In the genomic region with DNA sequence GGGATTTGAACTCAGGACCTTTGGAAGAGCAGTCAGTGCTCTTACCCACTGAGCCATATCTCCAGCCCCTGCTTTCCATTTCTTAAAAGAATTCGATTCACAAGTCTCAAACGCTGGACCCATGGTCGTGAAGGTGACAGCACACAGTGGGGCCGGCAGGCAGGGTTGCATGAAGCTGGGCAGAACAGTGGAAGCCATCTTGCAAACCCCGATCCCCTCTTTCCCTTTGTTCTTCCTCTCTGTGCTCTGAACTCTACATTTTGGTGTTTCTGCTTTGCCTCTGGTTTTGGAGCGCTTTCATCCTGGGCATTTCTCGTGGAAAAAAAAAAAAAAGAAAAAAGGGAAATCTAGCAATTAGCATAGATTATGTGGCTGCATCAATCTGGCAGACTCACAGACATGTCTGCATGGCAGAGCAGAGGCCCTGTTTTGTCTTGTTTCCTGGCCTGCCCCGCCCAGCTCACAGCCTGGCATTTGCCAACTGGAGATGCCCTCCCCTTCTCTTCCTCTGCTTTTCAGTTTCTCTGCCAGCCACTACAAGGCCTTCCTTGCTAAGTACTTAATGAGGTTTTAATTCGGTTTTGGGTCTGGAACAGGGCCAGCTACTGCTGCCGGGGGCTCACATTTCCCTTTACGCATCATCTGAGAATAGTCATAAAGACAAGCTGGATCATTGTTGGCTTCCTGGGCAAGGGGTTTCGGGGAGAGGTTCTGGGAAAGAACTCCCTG, we compare ENCODE assay signal across 8 mouse cellular contexts. TPM values are rescaled to one million over a fixed set of nuclear protein-coding genes. Genes with fewer than 3 reads are reported as not detected.
DNase-seq lines count a peak whose midpoint lies in the region; ATAC-seq and TF ChIP-seq lines count a peak whose summit lies in the region.

No protein-coding gene starts in this region.

- peak overlapping the region; percentile 88 for H3K27ac ChIP-seq in forebrain, embryonic 14.5 days (ENCODE audit: low read depth, low read length)
- H3K27ac ChIP-seq in neural tube, embryonic 13.5 days (replicated peaks), result peak overlapping the region; percentile 79
- H3K27ac ChIP-seq in thymus, adult 2 months (ENCODE audit: control insufficient read depth, insufficient read depth, low read length), result no peak overlapping the region

- TF ChIP-seq POLR2A in thymus, adult 2 months (IDR thresholded peaks at IDR 0.05; ENCODE audit: control insufficient read depth, extremely low read depth, insufficient read depth, low read length, poor library complexity), result no peak

- peaks cover 22% of the 10 kb centered on the region for H3K36me3 ChIP-seq in forebrain, embryonic 14.5 days (ENCODE audit: control insufficient read depth, insufficient read depth, low read length)
- peaks cover 25% of the 10 kb centered on the region for H3K36me3 ChIP-seq in neural tube, embryonic 13.5 days
- no peaks in the 10 kb centered on the region for H3K36me3 ChIP-seq in thymus, adult 2 months (ENCODE audit: control insufficient read depth, insufficient read depth, low read length)

- no peaks in the 10 kb centered on the region for H3K27me3 ChIP-seq in forebrain, embryonic 14.5 days (replicated peaks; ENCODE audit: control insufficient read depth, insufficient read depth, low read length)
- no peaks in the 10 kb centered on the region for H3K27me3 ChIP-seq in neural tube, embryonic 13.5 days
- H3K27me3 ChIP-seq in thymus, adult 2 months (ENCODE audit: control insufficient read depth, insufficient read depth, low read length), result no peaks in the 10 kb centered on the region

- ATAC-seq in forebrain, embryonic 14.5 days, result peak; percentile 94
- peak; percentile 87 for ATAC-seq in neural tube, embryonic 13.5 days (ENCODE audit: low read depth)

- H3K4me2 ChIP-seq in forebrain, embryonic 14.5 days (ENCODE audit: low read length), result peak overlapping the region; percentile 1; the same call in 1 of the 2 replicates
- H3K4me2 ChIP-seq in neural tube, embryonic 13.5 days, result no peak overlapping the region

- peaks cover 24% of the 10 kb centered on the region for H3K4me1 ChIP-seq in forebrain, embryonic 14.5 days (ENCODE audit: control insufficient read depth, insufficient read depth, low read length)
- peaks cover 45% of the 10 kb centered on the region for H3K4me1 ChIP-seq in neural tube, embryonic 13.5 days (replicated peaks)
- H3K4me1 ChIP-seq in thymus, adult 2 months (replicated peaks; ENCODE audit: control insufficient read depth, insufficient read depth, low read length), result no peaks in the 10 kb centered on the region

- DNase-seq in adrenal gland, adult 2 months, result peak; percentile 31
- DNase-seq in adrenal gland, postnatal 4 days (ENCODE audit: low spot score in 2 of 2), result no peak
- DNase-seq in left cerebral cortex, postnatal 4 days, result peak; percentile 83
- DNase-seq in left cerebral cortex, postnatal 25 days (ENCODE audit: low spot score in 2 of 2), result no peak
- DNase-seq in forebrain, embryonic 14.5 days (ENCODE audit: low spot score), result peak; percentile 97
- no peak for DNase-seq in gastrocnemius, adult 8-10 months (ENCODE audit: low spot score in 2 of 2)
- DNase-seq in thymus, adult 2 months, result no peak

- no peak overlapping the region for H3K4me3 ChIP-seq in forebrain, embryonic 14.5 days (ENCODE audit: low read depth, low read length)
- no peak overlapping the region for H3K4me3 ChIP-seq in neural tube, embryonic 13.5 days
- H3K4me3 ChIP-seq in thymus, adult 2 months (ENCODE audit: control insufficient read depth, insufficient read depth, low read length), result no peak overlapping the region

- intact Hi-C loops in left cerebral cortex, postnatal 4 days (cut with DNase I), result no loop called here
- intact Hi-C loops in left cerebral cortex, postnatal 25 days (cut with DNase I), result no loop called here

- no peak for TF ChIP-seq CTCF in thymus, adult 2 months (IDR thresholded peaks at IDR 0.05; ENCODE audit: borderline replicate concordance, control insufficient read depth, extremely low read depth, insufficient read depth, low read length, poor library complexity)

- H3K9me3 ChIP-seq in forebrain, embryonic 14.5 days (replicated peaks; ENCODE audit: control insufficient read depth, low read length), result no peaks in the 10 kb centered on the region
- H3K9me3 ChIP-seq in neural tube, embryonic 13.5 days, result no peaks in the 10 kb centered on the region

- 22% methylated on average over 12 of the region's 12 CpGs for WGBS in forebrain, embryonic 14.5 days
- 54% methylated on average over 12 of the region's 12 CpGs for WGBS in neural tube, embryonic 13.5 days
- WGBS in thymus, adult 2 months, result 75% methylated on average over 12 of the region's 12 CpGs

- no peak overlapping the region for H3K9ac ChIP-seq in forebrain, embryonic 14.5 days (ENCODE audit: low read length)
- H3K9ac ChIP-seq in neural tube, embryonic 13.5 days, result no peak overlapping the region

RNA-seq across cellular contexts. Expression of gene Map1b, which starts 57.5 kb away (rescaled TPM):
- total RNA-seq in adrenal gland, adult 2 months (2021), result 100 to 1,000 TPM; 107 to 110 TPM
- 2.4 and 4.0 TPM in 2 replicates for polyA plus RNA-seq in adrenal gland, adult 2 months (2012; rRNA removed)
- 100 to 1,000 TPM in 1 of 2 experiments, 10 to 100 TPM in 1; 76.1 to 106 TPM for total RNA-seq in adrenal gland, postnatal 4 days (2021)
- 1,000 to 10,000 TPM; 1,564 to 1,697 TPM for total RNA-seq in left cerebral cortex, postnatal 4 days (2021)
- 100 to 1,000 TPM; 586 to 625 TPM for total RNA-seq in left cerebral cortex, postnatal 25 days (2021)
- polyA plus RNA-seq in forebrain, embryonic 14.5 days (2014; fragmentation: Nextera tagmentation; extraction: Ambion mirVana), result 1,380 and 2,008 TPM in 2 replicates
- 1,780 and 1,799 TPM in 2 replicates for polyA plus RNA-seq in neural tube, embryonic 13.5 days (2015; fragmentation: Nextera tagmentation; extraction: Ambion mirVana)
- 10 to 100 TPM in 1 of 4 experiments, 1 to 10 TPM in 3; 6.1 to 10.2 (median 8.4) TPM for total RNA-seq in gastrocnemius, adult 8-10 months (2022)
- polyA plus RNA-seq in thymus, adult 2 months (2012; rRNA removed), result 0.92 and 1.1 TPM in 2 replicates

Comparison
In these comparisons a context has a peak if more than half of its experiments do, and no peak if none do; other contexts are left out.
1. DNase-seq: peak in adrenal gland, adult 2 months (single experiment), left cerebral cortex, postnatal 4 days (single experiment) and forebrain, embryonic 14.5 days (single experiment); none in adrenal gland, postnatal 4 days (0 of 2), left cerebral cortex, postnatal 25 days (0 of 2), gastrocnemius, adult 8-10 months (0 of 2) and thymus, adult 2 months (single experiment).
2. RNA of gene Map1b, which starts 57.5 kb away (total RNA-seq): 1,564 to 1,697 TPM in left cerebral cortex, postnatal 4 days, 586 to 625 TPM in left cerebral cortex, postnatal 25 days, 107 to 110 TPM in adrenal gland, adult 2 months and 76.1 to 106 TPM in adrenal gland, postnatal 4 days; 6.1 to 10.2 TPM in gastrocnemius, adult 8-10 months; every median in the first group is over 4 times any median in the second.